Mouse (Mus musculus): ENCODE measurements at regions not wholly inside any gene's neighbourhood (a gene's known extent, or its start where the extent isn't known, plus 50 kb on each side); places are given as distances from the start of the nearest gene placed in this dataset.

DNA sequence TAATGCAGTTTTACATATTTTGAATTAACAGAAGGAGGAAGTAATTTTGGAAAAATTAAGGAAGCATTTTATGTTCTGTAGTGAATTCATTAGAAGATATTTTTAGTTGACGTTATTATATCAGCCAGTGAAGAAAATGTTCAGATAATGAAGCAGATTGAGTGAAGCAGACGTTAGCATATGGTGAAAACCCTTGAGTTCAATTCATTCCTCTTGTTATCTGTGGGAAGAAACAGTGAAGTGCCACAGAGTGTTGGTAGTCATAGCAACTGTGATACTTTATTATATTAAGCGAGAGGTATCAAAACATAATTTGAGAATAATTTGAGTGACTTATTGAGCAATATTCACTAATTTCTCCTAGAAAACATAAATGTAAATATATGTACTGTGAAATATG is 796.9 kb downstream of the Slitrk6 start:
- TF ChIP-seq MYOG (IDR thresholded peaks at IDR 0.05; ENCODE audit: control insufficient read depth in 1 of 3, insufficient read depth in 1 of 3, insufficient read length in 2 of 3, low read depth in 2 of 3) (no peak), POLR2AphosphoS2 (IDR thresholded peaks at IDR 0.05; ENCODE audit: insufficient read length, low read depth) (no peak), POLR2A (IDR thresholded peaks at IDR 0.05; ENCODE audit: insufficient read length, low read depth) (no peak), E2F4 (IDR thresholded peaks at IDR 0.05; ENCODE audit: insufficient read depth) (no peak), MAX (IDR thresholded peaks at IDR 0.05; ENCODE audit: low read depth) (no peak), USF1 (IDR thresholded peaks at IDR 0.05; ENCODE audit: low read depth) (no peak)
